Mouse (Mus musculus) embryonic stem cell, embryonic (primary cell): ENCODE data around the gene Olfr618.
"Not testable (repeated sequence)": the region's sequence is repeated elsewhere in the genome, so short reads cannot be mapped to it uniquely, and the experiment has no call there.

Source experiments
- CTCF ChIA-PET, 4 experiments: fragments of 300-600 bp in 2 of 4; fragments of 350-600 bp in 2 of 4; sonication (Branson Sonifier 250); formaldehyde crosslinking; loops; one replicate each; lab custom pipeline; 2022; ENCODE audit warnings: inconsistent platforms in 2 of 4; lab: Charles Lee
- POLR2A ChIA-PET, 4 experiments: fragments of 300-600 bp in 2 of 4; fragments of 350-600 bp in 2 of 4; sonication (Branson Sonifier 250); formaldehyde crosslinking; loops; one replicate each; lab custom pipeline; 2022; ENCODE audit warnings: antibody characterized with exemption in 4 of 4, inconsistent platforms in 1 of 4; lab: Charles Lee

Olfr618 gene

DNA sequence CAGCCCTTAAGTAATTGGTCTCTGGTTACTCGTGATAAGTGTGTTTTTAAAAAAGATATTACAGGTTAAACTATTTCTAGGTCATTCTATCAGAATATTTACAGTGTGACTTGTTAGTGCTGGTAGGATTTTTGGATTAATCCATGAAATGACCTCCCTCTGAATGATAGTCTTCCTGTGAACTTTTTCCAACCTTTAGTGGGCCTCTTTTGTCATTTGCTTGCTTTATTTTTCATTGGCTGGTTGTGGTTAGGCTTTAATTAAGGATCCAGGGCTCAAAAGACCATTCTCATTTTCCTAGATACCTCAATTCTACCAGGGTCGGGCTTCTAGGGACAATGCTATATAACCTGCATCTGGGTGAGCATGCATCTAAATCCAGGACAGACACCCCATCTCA, at the start of gene Olfr618:
Gene Olfr618 (plus strand): TSS at position 301 of the 400 bp plus-strand sequence.
- ChIA-PET POLR2A (no interaction called here), CTCF (no interaction called here)

DNA sequence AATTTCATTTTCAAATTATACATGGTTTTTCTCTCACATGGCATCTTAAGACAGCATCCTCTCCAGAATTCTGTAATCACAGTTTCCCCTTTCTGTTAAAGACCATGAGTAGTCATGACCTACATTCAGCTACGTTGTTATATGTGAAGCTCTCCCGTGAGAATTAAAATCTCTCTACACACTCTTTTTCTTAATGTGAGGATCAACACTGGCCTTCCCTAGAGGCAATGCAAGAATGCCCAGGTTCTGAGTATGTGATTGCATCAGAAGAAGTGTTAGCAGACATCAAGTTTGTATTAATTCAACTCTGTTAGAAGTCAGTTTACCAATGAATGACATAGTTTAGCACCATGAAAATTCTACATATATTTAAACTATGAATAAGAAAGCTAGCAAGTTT, 47.3 kb upstream of the Olfr618 start, which contains the start of gene Olfr612:
Gene Olfr612 (minus strand): TSS at position 101 of the 400 bp plus-strand sequence.
- CTCF ChIA-PET, POLR2A ChIA-PET: not testable (repeated sequence)

DNA sequence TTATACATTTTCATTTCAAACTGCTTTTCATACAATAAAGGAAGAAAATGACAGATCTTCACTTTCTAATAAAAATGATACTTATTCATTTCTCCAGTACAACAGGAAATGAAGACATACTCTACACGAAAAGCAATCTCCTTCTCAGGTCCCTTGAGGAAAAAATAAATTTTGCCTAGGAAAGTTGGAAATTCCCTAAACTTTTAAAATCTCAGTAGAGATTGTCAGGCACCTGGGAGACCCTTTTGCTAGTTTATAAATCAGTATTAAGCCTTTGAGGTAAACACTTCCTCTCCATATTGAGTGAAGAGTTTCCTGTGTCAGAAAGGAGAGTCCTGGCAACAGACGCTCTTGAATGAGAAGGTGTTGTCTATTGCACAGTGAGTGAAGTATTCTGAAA, 42.1 kb upstream of the Olfr618 start, which contains the start of gene Olfr613:
Gene Olfr613 (plus strand): TSS at position 301 of the 400 bp plus-strand sequence.
- CTCF ChIA-PET, result no interaction called here
- POLR2A ChIA-PET, result no interaction called here

DNA sequence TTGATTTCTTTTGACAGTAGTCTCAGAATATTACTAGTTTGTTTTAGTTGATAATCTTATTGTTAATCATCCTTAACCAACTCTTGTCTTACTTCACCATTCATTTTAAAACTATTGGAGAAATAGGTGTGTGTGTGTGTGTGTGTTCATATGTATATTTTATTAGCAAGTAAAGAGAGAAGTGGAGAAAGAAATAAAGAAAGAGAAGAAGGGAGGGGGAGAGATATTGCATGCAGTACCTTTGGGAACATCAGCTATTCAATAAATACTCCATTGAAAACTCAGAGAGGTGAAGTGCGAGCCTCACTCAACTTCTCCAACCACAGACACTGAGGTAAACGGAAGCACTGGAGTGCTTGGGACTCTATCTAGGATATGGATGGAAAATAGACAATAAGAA, 34.1 kb upstream of the Olfr618 start, which contains the start of gene Olfr615:
Gene Olfr615 (plus strand): TSS at position 301 of the 400 bp plus-strand sequence.
- CTCF ChIA-PET, result no interaction called here

DNA sequence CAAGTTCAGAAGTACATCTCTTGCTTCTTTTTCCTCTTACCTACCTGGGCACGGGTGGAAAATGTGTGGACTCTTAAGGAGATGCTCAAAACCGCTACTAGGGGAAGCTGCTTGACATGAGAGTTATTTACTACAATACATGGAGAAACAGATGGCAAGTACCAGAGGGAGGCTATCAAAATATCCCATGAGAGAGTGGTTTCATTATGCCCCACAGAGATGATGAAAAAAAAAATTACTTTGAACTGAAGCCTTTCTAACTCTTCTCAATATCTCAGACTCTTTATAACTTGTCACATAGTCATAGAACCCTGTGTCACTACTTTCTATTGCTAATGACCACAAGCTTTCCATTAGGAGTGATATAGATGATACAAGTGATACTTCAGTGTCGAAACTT, 20.9 kb upstream of the Olfr618 start, which contains the start of gene Olfr616:
Gene Olfr616 (minus strand): TSS at position 101 of the 400 bp plus-strand sequence.
- POLR2A ChIA-PET, result no interaction called here
- CTCF ChIA-PET, result no interaction called here

More for the DNA sequence above, 34.1 kb upstream of the Olfr618 start, which contains the start of gene Olfr615:
- POLR2A ChIA-PET, result no interaction called here

DNA sequence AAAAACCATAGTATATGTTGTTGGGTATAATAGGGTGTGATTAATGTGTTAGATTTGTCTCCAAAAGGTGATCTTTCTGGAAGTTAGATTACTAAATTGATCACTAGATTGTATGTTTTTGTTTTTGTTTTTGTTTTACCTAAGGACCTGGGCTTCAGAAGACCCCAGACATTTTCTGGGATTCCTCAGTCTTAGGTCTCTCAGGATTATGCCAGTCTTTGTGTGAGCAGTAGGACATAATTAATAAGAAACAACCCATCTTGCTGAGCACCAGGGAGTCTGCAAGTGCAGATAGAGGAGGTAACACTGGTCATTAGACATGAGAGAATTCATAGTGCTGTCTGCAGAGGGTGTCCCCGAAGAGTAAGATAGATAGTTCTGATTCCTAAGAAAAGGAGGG, 17.1 kb upstream of the Olfr618 start, which contains the start of gene Olfr617:
Gene Olfr617 (plus strand): TSS at position 301 of the 400 bp plus-strand sequence.
- ChIA-PET POLR2A (no interaction called here), CTCF (no interaction called here)

DNA sequence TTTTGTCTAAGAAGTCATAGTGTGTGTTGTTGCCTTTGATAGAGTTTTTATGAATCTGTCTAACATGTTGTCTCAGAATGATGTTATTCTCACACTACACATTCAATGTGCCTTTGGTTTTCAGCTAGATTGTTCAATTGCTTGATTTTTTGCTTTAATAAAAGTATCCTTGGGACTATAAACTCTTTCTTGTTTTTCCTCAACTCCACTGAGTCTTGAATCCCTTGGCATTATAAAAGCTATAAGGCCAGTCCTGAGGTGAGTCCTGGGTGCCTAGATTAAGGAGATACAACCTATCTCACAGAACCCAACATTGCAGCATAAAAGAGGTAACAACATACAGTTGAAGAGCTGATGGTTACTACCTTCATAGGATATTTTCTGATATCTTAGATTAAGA, 10.4 kb downstream of the Olfr618 start, which contains the start of gene Olfr619:
Gene Olfr619 (plus strand): TSS at position 301 of the 400 bp plus-strand sequence.
- CTCF ChIA-PET, result no interaction called here
- POLR2A ChIA-PET, result no interaction called here

DNA sequence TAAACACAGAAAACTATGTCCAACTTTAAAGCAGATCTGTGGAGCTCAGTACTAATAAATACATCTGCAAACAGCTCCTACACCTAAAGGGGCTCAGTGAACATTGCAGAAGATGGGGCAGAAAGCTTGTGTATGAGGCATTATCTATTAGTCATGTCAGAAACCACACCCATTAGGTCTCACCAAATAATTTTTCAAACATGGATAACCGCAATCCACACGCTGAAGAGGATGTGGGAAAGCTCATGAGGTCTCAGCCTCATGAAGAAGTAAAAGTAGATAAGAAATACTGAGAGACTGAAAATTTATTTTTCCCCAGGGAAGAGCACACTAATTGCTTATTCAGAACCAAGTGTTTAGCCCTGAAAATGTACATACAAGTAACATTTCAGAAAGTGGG, 17.5 kb downstream of the Olfr618 start:
- CTCF ChIA-PET, result no interaction called here
- POLR2A ChIA-PET, result no interaction called here

DNA sequence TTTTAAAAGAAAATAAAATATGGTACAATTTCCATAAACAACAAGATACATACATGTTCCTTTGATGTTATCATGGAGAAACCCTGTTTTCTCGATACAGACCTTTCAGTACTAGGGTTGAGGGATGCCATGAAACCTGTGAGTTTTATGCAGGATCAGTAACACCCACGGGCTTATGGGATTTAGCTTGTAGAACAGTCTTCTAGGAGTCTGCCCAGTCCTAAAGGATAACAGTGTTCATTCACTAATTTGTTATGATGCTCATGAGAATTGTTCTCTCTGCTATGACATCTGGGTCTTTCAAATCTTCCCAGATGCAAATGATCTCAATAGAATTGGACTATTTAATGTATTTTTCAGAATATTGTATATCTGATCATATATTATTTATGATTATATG, 22.5 kb downstream of the Olfr618 start, which contains the start of gene Olfr620:
Gene Olfr620 (minus strand): TSS at position 101 of the 400 bp plus-strand sequence.
- ChIA-PET CTCF (no interaction called here), POLR2A (no interaction called here)

DNA sequence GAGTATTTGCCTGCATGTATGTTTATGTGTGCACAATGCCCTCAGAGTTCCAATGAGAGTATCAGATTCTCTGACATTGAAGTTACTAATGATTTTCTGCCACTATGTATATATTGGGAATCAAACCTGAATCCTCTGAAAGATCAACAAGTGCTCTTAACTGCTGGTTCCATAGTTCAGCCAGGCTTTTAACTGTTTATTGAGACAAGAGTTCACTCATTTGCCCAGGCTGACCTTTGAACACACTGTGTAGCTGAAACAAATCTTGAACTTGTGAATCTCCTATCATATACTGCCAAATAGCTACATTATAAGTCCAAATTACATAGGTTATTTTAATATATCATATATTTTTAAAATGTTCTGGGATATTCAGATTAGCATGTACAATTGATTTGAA, 46.9 kb downstream of the Olfr618 start:
- ChIA-PET POLR2A (no interaction called here), CTCF (no interaction called here)

DNA sequence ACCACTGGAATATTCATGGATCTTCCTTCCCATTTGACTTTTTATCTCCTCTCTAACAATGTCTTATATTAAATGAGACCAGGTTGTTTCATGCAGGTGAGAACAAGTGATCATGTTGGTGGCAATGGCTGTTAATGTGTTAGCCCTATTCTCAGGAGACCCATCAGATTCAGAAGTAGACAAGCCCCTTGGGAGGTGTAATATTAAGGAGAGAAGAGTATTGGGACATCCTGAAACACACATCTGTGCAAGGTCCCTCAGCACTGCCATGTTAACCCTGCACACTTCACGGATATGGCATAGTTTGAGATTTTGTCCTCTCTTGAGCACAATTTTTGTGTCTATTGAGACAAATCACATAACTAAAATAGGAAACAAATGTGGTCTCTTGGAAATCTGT, 52.7 kb downstream of the Olfr618 start, which contains the start of gene Olfr622:
Gene Olfr622 (minus strand): TSS at position 101 of the 400 bp plus-strand sequence.
- POLR2A ChIA-PET, result no interaction called here
- CTCF ChIA-PET, result no interaction called here

DNA sequence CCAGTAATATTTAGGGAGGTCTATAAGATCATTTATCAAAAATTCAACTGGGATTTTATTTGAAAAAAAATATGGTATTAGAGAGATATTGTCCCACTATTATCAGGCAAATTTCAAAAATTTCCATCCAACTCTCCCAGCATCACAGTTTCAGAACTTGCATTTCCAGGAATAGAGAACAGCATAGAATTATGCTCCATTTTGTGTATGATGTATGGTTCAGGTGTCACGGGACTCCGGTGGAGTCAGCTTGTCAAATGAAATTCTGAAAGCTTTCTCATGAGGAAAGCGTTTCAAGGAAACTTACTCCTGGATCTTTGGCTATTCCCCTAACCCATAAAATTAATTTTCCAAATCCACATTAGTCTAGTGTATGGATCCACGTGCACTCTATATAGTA, 54.2 kb downstream of the Olfr618 start:
- CTCF ChIA-PET, result no interaction called here
- POLR2A ChIA-PET, result no interaction called here
